Mouse (Mus musculus): ENCODE data around the gene Rad54l. TPM values are rescaled to one million over a fixed set of nuclear protein-coding genes. Genes with fewer than 3 reads are reported as not detected.

Rad54l gene
- total and polyA plus RNA-seq, 3 experiments, result 29.4 to 44.0 TPM; not detected in 1

DNA sequence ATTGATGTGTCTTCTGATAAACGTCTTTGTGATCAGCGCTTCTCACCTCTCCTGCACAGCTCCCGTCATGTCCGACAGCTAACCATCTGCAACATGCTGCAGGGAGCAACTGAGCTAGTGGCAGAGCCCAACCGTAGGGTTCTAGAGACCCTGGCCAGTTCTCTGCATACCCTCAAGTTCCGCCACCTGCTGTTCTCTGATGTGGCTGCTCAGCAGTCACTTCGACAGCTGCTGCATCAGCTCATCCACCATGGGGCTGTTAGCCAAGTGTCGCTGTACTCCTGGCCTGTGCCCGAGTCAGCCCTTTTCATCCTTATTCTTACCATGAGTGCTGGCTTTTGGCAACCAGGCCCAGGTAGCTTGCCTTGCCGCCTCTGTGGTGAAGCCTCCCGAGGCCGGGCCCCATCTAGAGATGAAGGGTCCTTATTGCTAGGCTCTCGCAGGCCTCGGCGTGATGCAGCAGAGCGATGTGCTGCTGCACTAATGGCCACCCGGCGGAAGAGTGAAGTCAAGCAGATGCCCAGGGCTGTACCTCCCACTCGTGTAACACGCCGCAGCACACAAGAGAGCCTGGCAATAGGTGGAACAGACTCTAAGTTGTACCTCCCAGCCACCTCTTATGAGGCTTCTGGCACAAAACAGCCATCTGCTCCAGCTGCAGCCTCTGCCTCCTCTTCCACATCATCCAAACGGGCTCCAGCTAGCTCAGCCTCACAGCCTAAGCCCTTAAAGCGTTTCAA, 34.8 kb downstream of the Rad54l start:
- Histone ChIP-seq H3K4me3 (ENCODE audit: control insufficient read depth in 1 of 2, insufficient read depth in 1 of 2, low read depth in 2 of 2, low read length in 2 of 2) (no peak overlapping the region), H3K79me2 (ENCODE audit: control insufficient read depth, insufficient read depth, low read length, poor library complexity) (no peaks in the 10 kb centered on the region), H3K9me3 (replicated peaks; ENCODE audit: insufficient read depth, low read length) (no peaks in the 10 kb centered on the region), H3K4me1 (ENCODE audit: control insufficient read depth in 1 of 2, insufficient read depth in 2 of 2, low read length in 2 of 2) (no peaks in the 10 kb centered on the region), H3K9ac (ENCODE audit: control insufficient read depth, low read depth, low read length, poor library complexity, severe bottlenecking) (no peak overlapping the region), H3K36me3 (ENCODE audit: control insufficient read depth in 1 of 2, insufficient read depth in 2 of 2, low read length in 2 of 2) (peaks cover 0 to 12% of the 10 kb centered on the region in 2 experiments; a peak in 2 of 4 replicates), H3K27me3 (ENCODE audit: control insufficient read depth in 1 of 2, insufficient read depth in 2 of 2, low read length in 2 of 2) (no peaks in the 10 kb centered on the region), H3K27ac (ENCODE audit: control insufficient read depth, low read depth, low read length) (no peak overlapping the region)
- no peak for DNase-seq (ENCODE audit: low read depth, low spot score)
- TF ChIP-seq BHLHE40 (IDR thresholded peaks at IDR 0.05; ENCODE audit: borderline replicate concordance, low read depth, low read length) (no peak), MAX (IDR thresholded peaks at IDR 0.05; ENCODE audit: low read length) (no peak), TAL1 (IDR thresholded peaks at IDR 0.05; ENCODE audit: low read length) (no peak), TBP (IDR thresholded peaks at IDR 0.05; ENCODE audit: low read depth, low read length) (no peak), HCFC1 (IDR thresholded peaks at IDR 0.05; ENCODE audit: low read depth, low read length) (no peak)

GRCm38 (mm10) chr4:116077240-116078095, 46.0 kb downstream of the Rad54l start:
- TF ChIP-seq TBP (IDR thresholded peaks at IDR 0.05; ENCODE audit: low read depth, low read length), result 0 out of 2 replicates have a peak, but pooled peaks have one; percentile 6
- no peak for TF ChIP-seq CTCF (IDR thresholded peaks at IDR 0.05 in 2 of 3, conservative IDR thresholded peaks at IDR 0.05 in 1 of 3; ENCODE audit: control insufficient read depth in 1 of 3, insufficient read depth in 1 of 3, low read depth in 2 of 3, low read length in 3 of 3, poor library complexity in 1 of 3, severe bottlenecking in 1 of 3)
- TF ChIP-seq GATA1 (IDR thresholded peaks at IDR 0.05; ENCODE audit: low read depth, low read length), result peak; percentile 30; the same call in 1 of the 2 replicates
- Histone ChIP-seq H3K27ac (ENCODE audit: control insufficient read depth, low read depth, low read length) (peak overlapping the region; percentile 86), H3K9ac (ENCODE audit: control insufficient read depth, low read depth, low read length, poor library complexity, severe bottlenecking) (peak overlapping the region; percentile 99), H3K36me3 (ENCODE audit: control insufficient read depth in 1 of 2, insufficient read depth in 2 of 2, low read length in 2 of 2) (peaks cover 14 to 19% of the 10 kb centered on the region in 2 experiments), H3K79me2 (ENCODE audit: control insufficient read depth, insufficient read depth, low read length, poor library complexity) (peaks cover 50% of the 10 kb centered on the region), H3K4me3 (ENCODE audit: control insufficient read depth in 1 of 2, insufficient read depth in 1 of 2, low read depth in 2 of 2, low read length in 2 of 2) (peak overlapping the region; percentile 92 to 98), H3K4me1 (ENCODE audit: control insufficient read depth in 1 of 2, insufficient read depth in 2 of 2, low read length in 2 of 2) (peaks cover 13 to 15% of the 10 kb centered on the region in 2 experiments), H3K9me3 (replicated peaks; ENCODE audit: insufficient read depth, low read length) (no peaks in the 10 kb centered on the region), H3K27me3 (ENCODE audit: control insufficient read depth in 1 of 2, insufficient read depth in 2 of 2, low read length in 2 of 2) (no peaks in the 10 kb centered on the region)
- DNase-seq (ENCODE audit: low read depth, low spot score), result peak; percentile 69

- Histone ChIP-seq H3K9ac (ENCODE audit: control insufficient read depth, low read depth, low read length, poor library complexity, severe bottlenecking) (peak overlapping the region; percentile 99), H3K9me3 (replicated peaks; ENCODE audit: insufficient read depth, low read length) (no peaks in the 10 kb centered on the region), H3K79me2 (ENCODE audit: control insufficient read depth, insufficient read depth, low read length, poor library complexity) (peaks cover 56% of the 10 kb centered on the region), H3K36me3 (ENCODE audit: control insufficient read depth in 1 of 2, insufficient read depth in 2 of 2, low read length in 2 of 2) (peaks cover 13 to 18% of the 10 kb centered on the region in 2 experiments), H3K4me1 (ENCODE audit: control insufficient read depth in 1 of 2, insufficient read depth in 2 of 2, low read length in 2 of 2) (peaks cover 13 to 15% of the 10 kb centered on the region in 2 experiments), H3K4me3 (ENCODE audit: control insufficient read depth in 1 of 2, insufficient read depth in 1 of 2, low read depth in 2 of 2, low read length in 2 of 2) (peak overlapping the region; percentile 92 to 98), H3K27me3 (ENCODE audit: control insufficient read depth in 1 of 2, insufficient read depth in 2 of 2, low read length in 2 of 2) (no peaks in the 10 kb centered on the region), H3K27ac (ENCODE audit: control insufficient read depth, low read depth, low read length) (peak overlapping the region; percentile 86)
- peak; percentile 73 for DNase-seq (ENCODE audit: low read depth, low spot score)
- 0 out of 2 replicates have a peak, but pooled peaks have one; percentile 1 for TF ChIP-seq NELFE (IDR thresholded peaks at IDR 0.05; ENCODE audit: low read depth, low read length)
- peak; percentile 88 for TF ChIP-seq UBTF (IDR thresholded peaks at IDR 0.05; ENCODE audit: borderline replicate concordance, insufficient read depth, low read depth, low read length)
- no peak; the same call in 1 of the 2 replicates for TF ChIP-seq CHD2 (IDR thresholded peaks at IDR 0.05; ENCODE audit: low read length)
- TF ChIP-seq MYC (IDR thresholded peaks at IDR 0.05; ENCODE audit: low read depth, low read length), result 0 out of 2 replicates have a peak, but pooled peaks have one; percentile 30
- no peak for TF ChIP-seq MYB (IDR thresholded peaks at IDR 0.05; ENCODE audit: low read depth, low read length)
- no peak for TF ChIP-seq ZNF384 (IDR thresholded peaks at IDR 0.05; ENCODE audit: low read depth, low read length)
- TF ChIP-seq TCF12 (IDR thresholded peaks at IDR 0.05; ENCODE audit: low read depth, low read length), result 0 out of 2 replicates have a peak, but pooled peaks have one; percentile 8
- no peak for TF ChIP-seq GABPA (IDR thresholded peaks at IDR 0.05; ENCODE audit: low read depth, low read length)
- 0 out of 2 replicates have a peak, but pooled peaks have one; percentile 21 for TF ChIP-seq MAX (IDR thresholded peaks at IDR 0.05; ENCODE audit: low read length)
- no peak; a peak in 1 of 4 replicates for TF ChIP-seq POLR2A (IDR thresholded peaks at IDR 0.05; ENCODE audit: control insufficient read depth in 1 of 2, insufficient read depth in 1 of 2, low read depth in 1 of 2, low read length in 2 of 2, poor library complexity in 1 of 2)
- TF ChIP-seq HCFC1 (IDR thresholded peaks at IDR 0.05; ENCODE audit: low read depth, low read length), result peak; percentile 13; the same call in 1 of the 2 replicates
- peak; percentile 75; the same call in 1 of the 2 replicates for TF ChIP-seq CHD1 (IDR thresholded peaks at IDR 0.05; ENCODE audit: low read depth, low read length)
- TF ChIP-seq MEF2A (IDR thresholded peaks at IDR 0.05; ENCODE audit: extremely low read depth, insufficient replicate concordance, low read depth, low read length, poor library complexity, severe bottlenecking), result no peak
- no peak for TF ChIP-seq MAZ (IDR thresholded peaks at IDR 0.05; ENCODE audit: low read depth, low read length)
These were observed 46.9 kb downstream of the Rad54l start for GRCm38 (mm10) chr4:116076369-116077231.

All from MEL (cell line).